ENCODE assay signal across 22 mouse cellular contexts in the genomic region with DNA sequence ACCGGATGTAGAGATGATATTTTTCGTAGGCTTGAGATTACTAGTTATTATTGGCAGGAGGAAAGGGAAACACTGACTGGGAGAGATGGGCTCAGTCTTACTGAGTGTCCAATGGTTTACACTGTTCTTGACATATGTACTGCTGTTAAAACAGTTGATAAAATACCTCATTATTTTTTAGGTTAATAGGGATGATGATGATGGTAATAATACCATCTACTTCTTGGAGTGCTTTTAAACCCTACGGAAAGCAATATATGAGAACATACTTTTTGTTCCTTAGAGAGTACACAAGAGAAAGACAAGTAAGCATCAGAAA.
DNase-seq lines count a peak whose midpoint lies in the region; ATAC-seq and TF ChIP-seq lines count a peak whose summit lies in the region.
"Had no signal": no experiment of that assay in that cellular context is flagged by ENCODE, and none has a peak within 500 bp of the region (broad histone marks: within the 10 kb centered on the region; RNA-seq: fewer than 3 reads in every experiment).

No protein-coding gene starts in this region.

- dilution Hi-C loops in CH12.LX (cut with MboI; ENCODE audit: extremely low pct_ligation_motif_present, extremely low pct_unique_long_range_greater_than_20kb, low sequenced_read_pairs), result no loop called here

- no peak overlapping the region for H3K9ac ChIP-seq in forebrain, embryonic 12.5 days
- H3K9ac ChIP-seq in forebrain, embryonic 15.5 days (replicated peaks), result no peak overlapping the region
- no peak overlapping the region for H3K9ac ChIP-seq in midbrain, embryonic 12.5 days (replicated peaks)
- no peak overlapping the region for H3K9ac ChIP-seq in CH12.LX (ENCODE audit: insufficient read depth, low read depth)

- in situ Hi-C loops in CH12.LX (cut with MboI; ENCODE audit: low pct_ligation_motif_present, low pct_unique_long_range_greater_than_20kb, low sequenced_read_pairs), result no loop called here

- peaks cover 5% of the 10 kb centered on the region; the same call in 1 of the 2 replicates for H3K4me1 ChIP-seq in forebrain, embryonic 12.5 days
- no peaks in the 10 kb centered on the region; the same call in 1 of the 2 replicates for H3K4me1 ChIP-seq in forebrain, embryonic 15.5 days
- peaks cover 6% of the 10 kb centered on the region; the same call in 1 of the 2 replicates for H3K4me1 ChIP-seq in midbrain, embryonic 12.5 days
- peaks cover 6% of the 10 kb centered on the region; the same call in 1 of the 2 replicates for H3K4me1 ChIP-seq in midbrain, embryonic 10.5 days
- H3K4me1 ChIP-seq in CH12.LX (ENCODE audit: control insufficient read depth in 1 of 2, insufficient read depth in 2 of 2), result 0 out of 4 replicates have a peak, but pooled peaks cover 0 to 3% of the 10 kb centered on the region in 2 experiments

- H3K4me3 ChIP-seq in forebrain, embryonic 12.5 days (replicated peaks), result no peak overlapping the region
- H3K4me3 ChIP-seq in forebrain, embryonic 15.5 days, result no peak overlapping the region
- H3K4me3 ChIP-seq in midbrain, embryonic 12.5 days, result no peak overlapping the region
- no peak overlapping the region for H3K4me3 ChIP-seq in midbrain, embryonic 10.5 days
- no peak overlapping the region for H3K4me3 ChIP-seq in CH12.LX (replicated peaks in 1 of 3; ENCODE audit: low read depth in 2 of 3, low read length in 2 of 3, poor library complexity in 1 of 3)

- no peak for TF ChIP-seq CTCF in CH12.LX (conservative IDR thresholded peaks at IDR 0.05 in 1 of 2, IDR thresholded peaks at IDR 0.05 in 1 of 2; ENCODE audit: low read depth in 2 of 2, low read length in 2 of 2)

- H3K9me3 ChIP-seq in forebrain, embryonic 12.5 days, result no peaks in the 10 kb centered on the region
- H3K9me3 ChIP-seq in forebrain, embryonic 15.5 days, result no peaks in the 10 kb centered on the region
- no peaks in the 10 kb centered on the region for H3K9me3 ChIP-seq in midbrain, embryonic 12.5 days
- no peaks in the 10 kb centered on the region for H3K9me3 ChIP-seq in midbrain, embryonic 10.5 days (replicated peaks)
- H3K9me3 ChIP-seq in CH12.LX (replicated peaks; ENCODE audit: low read length), result no peaks in the 10 kb centered on the region
- H3K9me3 ChIP-seq: G1E had no signal

- H3K27me3 ChIP-seq in forebrain, embryonic 12.5 days, result no peaks in the 10 kb centered on the region
- H3K27me3 ChIP-seq in forebrain, embryonic 15.5 days, result no peaks in the 10 kb centered on the region
- H3K27me3 ChIP-seq in midbrain, embryonic 12.5 days, result no peaks in the 10 kb centered on the region
- H3K27me3 ChIP-seq in midbrain, embryonic 10.5 days (ENCODE audit: low read depth, poor library complexity, severe bottlenecking), result no peaks in the 10 kb centered on the region
- no peaks in the 10 kb centered on the region for H3K27me3 ChIP-seq in CH12.LX (replicated peaks)

- no peak for TF ChIP-seq RAD21 in CH12.LX (IDR thresholded peaks at IDR 0.05; ENCODE audit: low read depth, low read length)

- WGBS in forebrain, embryonic 12.5 days, result 89% methylated on average over 3 of the region's 3 CpGs
- WGBS in forebrain, embryonic 15.5 days, result 83% methylated on average over 3 of the region's 3 CpGs
- 84% methylated on average over 3 of the region's 3 CpGs for WGBS in midbrain, embryonic 12.5 days
- 90% methylated on average over 3 of the region's 3 CpGs for WGBS in midbrain, embryonic 10.5 days

- H3K36me3 ChIP-seq in forebrain, embryonic 12.5 days (replicated peaks), result no peaks in the 10 kb centered on the region
- no peaks in the 10 kb centered on the region for H3K36me3 ChIP-seq in forebrain, embryonic 15.5 days
- no peaks in the 10 kb centered on the region for H3K36me3 ChIP-seq in midbrain, embryonic 12.5 days
- no peaks in the 10 kb centered on the region for H3K36me3 ChIP-seq in midbrain, embryonic 10.5 days
- H3K36me3 ChIP-seq in CH12.LX (replicated peaks in 1 of 2; ENCODE audit: control insufficient read depth in 1 of 2, insufficient read depth in 1 of 2, low read length in 1 of 2), result no peaks in the 10 kb centered on the region
- H3K36me3 ChIP-seq: G1E had no signal

- TF ChIP-seq POLR2A in CH12.LX (IDR thresholded peaks at IDR 0.05; ENCODE audit: low read depth, low read length), result no peak

- no peak overlapping the region for H3K4me2 ChIP-seq in forebrain, embryonic 12.5 days
- H3K4me2 ChIP-seq in forebrain, embryonic 15.5 days (replicated peaks), result no peak overlapping the region
- no peak overlapping the region for H3K4me2 ChIP-seq in midbrain, embryonic 12.5 days (replicated peaks)
- peak overlapping the region; percentile 97 for H3K4me2 ChIP-seq in CH12.LX (ENCODE audit: insufficient read depth, low read depth, poor library complexity, severe bottlenecking)

- H3K27ac ChIP-seq in forebrain, embryonic 12.5 days, result no peak overlapping the region
- H3K27ac ChIP-seq in forebrain, embryonic 15.5 days (replicated peaks), result no peak overlapping the region
- peak overlapping the region; percentile 22; the same call in 1 of the 2 replicates for H3K27ac ChIP-seq in midbrain, embryonic 12.5 days (replicated peaks)
- H3K27ac ChIP-seq in midbrain, embryonic 10.5 days (replicated peaks), result no peak overlapping the region
- no peak overlapping the region for H3K27ac ChIP-seq in CH12.LX (ENCODE audit: insufficient read depth, low read depth)

- TF ChIP-seq EP300 in CH12.LX (IDR thresholded peaks at IDR 0.05; ENCODE audit: low read length), result 0 out of 2 replicates have a peak, but pooled peaks have one; percentile 43

- peak; percentile 19; the same call in 1 of the 2 replicates for ATAC-seq in forebrain, embryonic 12.5 days (ENCODE audit: low FRiP score)
- no peak for ATAC-seq in forebrain, embryonic 15.5 days (replicated peaks)
- ATAC-seq in midbrain, embryonic 12.5 days (ENCODE audit: low FRiP score, low read depth), result no peak
- ATAC-seq: activated CD4-positive, CD25-positive, alpha-beta regulatory T cell, adult 4 months; CD4-positive, CD25-positive, alpha-beta regulatory T cell, adult 4 months; Patski had no signal

- H3K79me2 ChIP-seq in CH12.LX (replicated peaks; ENCODE audit: control insufficient read depth, extremely low read depth, insufficient read depth, poor library complexity, severe bottlenecking), result no peaks in the 10 kb centered on the region

- no peak for DNase-seq in midbrain, embryonic 10.5 days (ENCODE audit: low spot score)
- no peak for DNase-seq in CH12.LX (ENCODE audit: extremely low read depth)
- DNase-seq in Muller cell, postnatal 12 days (ENCODE audit: inconsistent ontology term), result no peak
- DNase-seq: adrenal gland, adult 2 months; adrenal gland, adult 8-10 months; adrenal gland, postnatal 10 days; adrenal gland, postnatal 14 days; adrenal gland, postnatal 25 days; adrenal gland, postnatal 36 days; B cell, adult 2 months; cerebellum, adult 11 months; cerebellum, adult 11-12 months; cerebellum, adult 18-20 months; cerebellum, adult 2 months; cerebellum, adult 8-10 months had no signal

TF ChIP-seq in CH12.LX, 34 proteins besides CTCF, POLR2A, EP300 and RAD21:
- TF ChIP-seq MAX (IDR thresholded peaks at IDR 0.05; ENCODE audit: low read length) (peak; percentile 56), KAT2A (IDR thresholded peaks at IDR 0.05; ENCODE audit: insufficient replicate concordance, low read length) (no peak), HCFC1 (IDR thresholded peaks at IDR 0.05; ENCODE audit: low read depth, low read length) (no peak), MXI1 (IDR thresholded peaks at IDR 0.05; ENCODE audit: low read depth, low read length) (0 out of 2 replicates have a peak, but pooled peaks have one; percentile 25), MAZ (IDR thresholded peaks at IDR 0.05; ENCODE audit: low read depth, low read length) (no peak), POLR2AphosphoS2 (IDR thresholded peaks at IDR 0.05; ENCODE audit: low read depth, low read length) (no peak), ELF1 (IDR thresholded peaks at IDR 0.05; ENCODE audit: low read depth, low read length) (no peak), MEF2A (IDR thresholded peaks at IDR 0.05; ENCODE audit: borderline replicate concordance, low read depth, low read length) (no peak), ZKSCAN1 (IDR thresholded peaks at IDR 0.05; ENCODE audit: borderline replicate concordance, low read depth, low read length) (no peak), SIN3A (IDR thresholded peaks at IDR 0.05; ENCODE audit: low read length) (no peak), USF1 (IDR thresholded peaks at IDR 0.05; ENCODE audit: low read depth, low read length) (no peak), SMC3 (IDR thresholded peaks at IDR 0.05; ENCODE audit: low read depth, low read length) (no peak), ZMIZ1 (IDR thresholded peaks at IDR 0.05; ENCODE audit: low read depth, low read length) (peak; percentile 63)
